Mouse (Mus musculus) liver, embryonic 14.5 days (tissue): ENCODE results near the gene Ankrd60.

Experiments
- CTCF ChIP-seq: IDR thresholded peaks from 2 replicates; pipeline ENCODE4 v1.5.1; 2016; ENCODE audit warnings: antibody characterized with exemption, low read depth, control low read depth
- EP300 ChIP-seq: IDR thresholded peaks from 2 replicates; pipeline ENCODE4 v1.6.1; 2016; ENCODE audit warnings: antibody characterized with exemption, low read depth

DNA sequence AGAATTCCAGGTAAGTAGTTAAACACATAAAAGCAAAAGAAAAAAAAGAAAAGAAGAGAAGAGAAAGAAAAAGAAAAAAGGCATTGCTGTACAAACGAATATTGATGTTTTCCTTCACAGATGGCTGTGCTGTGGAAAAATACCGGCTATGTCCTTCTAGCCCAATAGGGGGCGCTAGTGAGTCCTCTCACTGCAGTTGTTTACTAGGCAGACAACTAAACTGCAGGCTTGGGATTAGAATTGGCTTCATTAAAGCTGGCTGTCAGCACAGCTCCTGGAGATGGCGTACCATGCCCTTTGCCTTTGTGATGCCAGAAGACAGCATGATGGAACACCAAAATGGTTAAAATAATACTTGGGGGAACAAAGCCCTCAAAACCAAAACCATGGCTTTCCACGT lies 5.3 kb upstream of the Ankrd60 start:
- TF ChIP-seq CTCF (peak; percentile 85), EP300 (no peak)
